Mouse (Mus musculus): ENCODE measurements at regions not wholly inside any gene's neighbourhood (a gene's known extent, or its start where the extent isn't known, plus 50 kb on each side); places are given as distances from the start of the nearest gene placed in this dataset.

DNA sequence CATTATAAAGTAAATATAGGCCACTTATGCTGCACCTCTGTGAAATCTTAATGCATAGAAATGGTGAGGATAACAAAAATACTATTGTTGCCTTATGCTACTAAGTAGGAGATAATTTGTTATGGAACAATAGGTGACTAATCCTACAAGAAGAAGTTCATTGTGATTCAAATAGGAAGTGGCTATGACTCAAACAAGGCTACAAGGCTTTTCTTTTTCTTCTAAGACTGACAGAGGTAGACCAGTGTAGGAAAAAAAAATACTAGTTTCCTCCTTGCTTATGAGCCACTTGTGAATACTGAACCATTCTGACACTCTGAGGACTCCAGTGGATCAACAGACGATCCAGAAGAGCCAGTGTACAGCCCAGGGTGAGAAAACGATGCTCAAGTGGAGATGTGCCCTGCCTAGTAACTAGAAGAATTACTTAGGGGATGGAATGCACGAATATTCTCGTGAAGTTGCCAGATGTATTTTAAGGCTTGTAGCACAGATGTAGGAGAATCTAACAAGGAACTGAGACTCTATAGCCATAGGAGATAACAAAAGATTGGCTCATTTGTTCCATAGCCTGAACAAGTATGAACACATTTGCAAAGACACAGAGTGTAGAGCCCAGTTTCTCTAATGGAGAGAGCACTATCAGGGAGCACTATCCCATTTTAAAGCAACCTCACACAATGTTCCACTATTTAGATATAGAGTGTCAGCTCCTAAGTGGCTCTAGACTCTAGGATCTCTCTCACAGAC, 60.3 kb downstream of the Fzd1 start:
- TF ChIP-seq CTCF (IDR thresholded peaks at IDR 0.05; ENCODE audit: borderline replicate concordance, extremely low read depth, insufficient read depth, insufficient read length): no peak
- no peak for TF ChIP-seq POLR2A (IDR thresholded peaks at IDR 0.05; ENCODE audit: borderline replicate concordance, extremely low read depth, insufficient read depth, insufficient read length, poor library complexity, severe bottlenecking)
- DNase-seq (ENCODE audit: low read depth): no peak

GRCm38 (mm10) chr5:4696701-4697100, 61.1 kb downstream of the Fzd1 start:
- DNase-seq (ENCODE audit: low read depth): no peak
- TF ChIP-seq POLR2A (IDR thresholded peaks at IDR 0.05; ENCODE audit: borderline replicate concordance, extremely low read depth, insufficient read depth, insufficient read length, poor library complexity, severe bottlenecking) (no peak), CTCF (IDR thresholded peaks at IDR 0.05; ENCODE audit: borderline replicate concordance, extremely low read depth, insufficient read depth, insufficient read length) (no peak)

- no peak for DNase-seq (ENCODE audit: low read depth)
- no peak for TF ChIP-seq CTCF (IDR thresholded peaks at IDR 0.05; ENCODE audit: borderline replicate concordance, extremely low read depth, insufficient read depth, insufficient read length)
- TF ChIP-seq POLR2A (IDR thresholded peaks at IDR 0.05; ENCODE audit: borderline replicate concordance, extremely low read depth, insufficient read depth, insufficient read length, poor library complexity, severe bottlenecking): no peak
Measured at GRCm38 (mm10) chr5:4689130-4689529, 68.7 kb downstream of the Fzd1 start.

GRCm38 (mm10) chr5:4675316-4675715, 82.5 kb downstream of the Fzd1 start:
- TF ChIP-seq CTCF (IDR thresholded peaks at IDR 0.05; ENCODE audit: borderline replicate concordance, extremely low read depth, insufficient read depth, insufficient read length) (no peak), POLR2A (IDR thresholded peaks at IDR 0.05; ENCODE audit: borderline replicate concordance, extremely low read depth, insufficient read depth, insufficient read length, poor library complexity, severe bottlenecking) (no peak)
- no peak for DNase-seq (ENCODE audit: low read depth)

DNA sequence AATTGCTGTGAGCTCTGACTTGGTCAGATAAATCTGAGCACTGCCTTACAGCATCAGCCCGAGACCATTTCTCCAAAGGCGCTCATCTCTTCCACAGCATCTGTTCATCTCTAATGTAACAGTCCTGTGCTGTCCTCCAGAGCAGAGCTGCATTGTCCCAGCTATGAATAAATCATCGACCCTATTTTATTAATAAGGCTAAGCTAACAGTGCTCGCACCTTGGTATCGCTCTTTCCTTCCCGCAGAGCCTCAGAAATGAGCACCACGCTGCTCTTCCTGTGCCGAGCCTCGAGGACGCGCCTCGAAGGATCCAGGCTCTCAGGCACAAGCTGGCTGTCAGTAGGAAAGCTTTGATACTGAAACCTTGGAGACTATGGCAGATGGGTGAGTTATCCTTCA, 91.5 kb downstream of the Fzd1 start:
- DNase-seq (ENCODE audit: low read depth): peak; percentile 63
- TF ChIP-seq CTCF (IDR thresholded peaks at IDR 0.05; ENCODE audit: borderline replicate concordance, extremely low read depth, insufficient read depth, insufficient read length) (no peak), POLR2A (IDR thresholded peaks at IDR 0.05; ENCODE audit: borderline replicate concordance, extremely low read depth, insufficient read depth, insufficient read length, poor library complexity, severe bottlenecking) (no peak)

DNA sequence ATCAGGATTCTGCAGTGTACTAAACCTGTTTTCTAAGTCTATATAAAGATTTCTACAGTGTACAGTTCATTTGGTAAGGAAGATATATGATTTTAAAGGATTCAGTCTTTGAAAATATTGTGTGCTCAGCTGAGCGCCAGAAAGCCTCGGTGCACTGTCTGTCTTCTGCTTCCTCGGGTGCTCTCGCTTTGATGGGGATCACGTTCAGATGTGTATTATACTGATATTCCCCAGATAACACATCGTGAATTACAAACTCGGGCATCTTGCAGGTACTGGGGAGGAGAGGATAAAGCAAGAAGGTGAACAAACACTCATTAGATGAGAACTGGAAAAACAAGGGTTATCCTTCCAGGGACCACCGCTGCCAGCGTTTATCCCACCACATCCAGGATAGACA, 91.9 kb downstream of the Fzd1 start:
- TF ChIP-seq POLR2A (IDR thresholded peaks at IDR 0.05; ENCODE audit: borderline replicate concordance, extremely low read depth, insufficient read depth, insufficient read length, poor library complexity, severe bottlenecking) (no peak), CTCF (IDR thresholded peaks at IDR 0.05; ENCODE audit: borderline replicate concordance, extremely low read depth, insufficient read depth, insufficient read length) (no peak)
- peak; percentile 49 for DNase-seq (ENCODE audit: low read depth)

- no peak for DNase-seq (ENCODE audit: low read depth)
- no peak for TF ChIP-seq CTCF (IDR thresholded peaks at IDR 0.05; ENCODE audit: borderline replicate concordance, extremely low read depth, insufficient read depth, insufficient read length)
- TF ChIP-seq POLR2A (IDR thresholded peaks at IDR 0.05; ENCODE audit: borderline replicate concordance, extremely low read depth, insufficient read depth, insufficient read length, poor library complexity, severe bottlenecking): no peak
Measured at GRCm38 (mm10) chr5:4664918-4665317, 92.9 kb downstream of the Fzd1 start.

GRCm38 (mm10) chr5:4664488-4664887, 93.3 kb downstream of the Fzd1 start:
- peak; percentile 26 for DNase-seq (ENCODE audit: low read depth)
- TF ChIP-seq CTCF (IDR thresholded peaks at IDR 0.05; ENCODE audit: borderline replicate concordance, extremely low read depth, insufficient read depth, insufficient read length) (no peak), POLR2A (IDR thresholded peaks at IDR 0.05; ENCODE audit: borderline replicate concordance, extremely low read depth, insufficient read depth, insufficient read length, poor library complexity, severe bottlenecking) (no peak)

DNA sequence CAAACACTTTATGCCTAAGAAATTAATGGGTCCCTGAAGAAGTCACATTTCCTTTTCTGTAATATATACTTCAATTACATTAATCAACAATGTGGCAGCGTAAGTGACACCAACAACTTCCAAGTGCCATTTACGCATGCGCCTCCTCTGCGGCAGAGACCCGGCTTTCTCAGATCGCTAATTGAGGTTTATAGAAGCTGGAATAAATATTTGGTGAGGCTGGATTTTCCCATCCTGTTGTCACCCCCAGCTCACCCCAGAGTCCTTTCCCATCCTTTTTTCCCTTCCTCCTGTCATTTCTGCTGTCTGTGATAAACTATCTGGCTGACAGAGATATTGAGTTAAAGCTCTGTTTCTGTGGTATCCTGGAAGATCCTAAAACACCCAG, 95.6 kb downstream of the Fzd1 start:
- TF ChIP-seq CTCF (IDR thresholded peaks at IDR 0.05; ENCODE audit: borderline replicate concordance, extremely low read depth, insufficient read depth, insufficient read length) (no peak), POLR2A (IDR thresholded peaks at IDR 0.05; ENCODE audit: borderline replicate concordance, extremely low read depth, insufficient read depth, insufficient read length, poor library complexity, severe bottlenecking) (no peak)
- peak; percentile 44 for DNase-seq (ENCODE audit: low read depth)

- TF ChIP-seq POLR2A (IDR thresholded peaks at IDR 0.05; ENCODE audit: borderline replicate concordance, extremely low read depth, insufficient read depth, insufficient read length, poor library complexity, severe bottlenecking) (no peak), CTCF (IDR thresholded peaks at IDR 0.05; ENCODE audit: borderline replicate concordance, extremely low read depth, insufficient read depth, insufficient read length) (no peak)
- peak; percentile 37 for DNase-seq (ENCODE audit: low read depth)
Measured at GRCm38 (mm10) chr5:4661420-4662197, 96.2 kb downstream of the Fzd1 start.

DNA sequence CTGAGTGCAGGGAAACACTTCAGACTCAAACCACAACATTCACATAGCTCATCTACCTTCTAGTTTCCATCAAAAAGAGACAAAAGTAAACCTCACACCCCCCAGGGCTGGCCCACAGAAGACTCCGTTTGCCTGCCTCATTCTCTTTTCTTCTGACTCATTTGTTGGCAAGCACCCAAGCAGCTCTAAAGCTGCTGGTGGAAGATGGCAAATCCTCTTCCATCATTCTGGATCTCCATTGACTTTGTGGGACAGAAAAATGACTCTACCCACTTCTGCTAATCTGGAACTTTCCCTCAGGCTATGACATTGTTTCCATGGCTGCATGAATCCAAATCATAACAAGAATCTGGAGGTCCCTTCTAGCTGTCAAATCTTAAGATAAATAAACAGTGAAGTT, 99.9 kb downstream of the Fzd1 start:
- TF ChIP-seq POLR2A (IDR thresholded peaks at IDR 0.05; ENCODE audit: borderline replicate concordance, extremely low read depth, insufficient read depth, insufficient read length, poor library complexity, severe bottlenecking): no peak
- TF ChIP-seq CTCF (IDR thresholded peaks at IDR 0.05; ENCODE audit: borderline replicate concordance, extremely low read depth, insufficient read depth, insufficient read length): no peak
- DNase-seq (ENCODE audit: low read depth): no peak
